Comparison of ENCODE assay signal across 20 mouse cellular contexts in genomic region chr7:127425911-127426310, GRCm38 (mm10). TPM values are rescaled to one million over a fixed set of nuclear protein-coding genes. Genes with fewer than 3 reads are reported as not detected.
A peak's percentile ranks its signal among the peaks of the same experiment; 100 is the strongest.
DNase-seq lines count a peak whose midpoint lies in the region; ATAC-seq and TF ChIP-seq lines count a peak whose summit lies in the region.
"Had no signal": no experiment of that assay in that cellular context is flagged by ENCODE, and none has a peak within 500 bp of the region (broad histone marks: within the 10 kb centered on the region; RNA-seq: fewer than 3 reads in every experiment).

No protein-coding gene starts in this region.

- peak; percentile 53 to 56 for DNase-seq in kidney, adult 8-10 months
- no peak for DNase-seq in testis, postnatal 14 days (ENCODE audit: low spot score)
- no peak for DNase-seq in forebrain, embryonic 10.5 days (ENCODE audit: extremely low spot score, low spot score)
- DNase-seq: adrenal gland, adult 8-10 months; adrenal gland, postnatal 36 days; cerebellum, adult 11 months; cerebellum, adult 8-10 months; cerebellum, postnatal 14 days; embryo, embryonic 11 days; gastrocnemius, postnatal 36 days had no signal

- H3K4me3 ChIP-seq in intestine, postnatal 0 days (ENCODE audit: low read depth, low read length), result no peak overlapping the region
- H3K4me3 ChIP-seq in intestine, embryonic 15.5 days (replicated peaks), result no peak overlapping the region
- no peak overlapping the region for H3K4me3 ChIP-seq in kidney, embryonic 15.5 days (replicated peaks)
- H3K4me3 ChIP-seq in testis, adult 2 months (ENCODE audit: control insufficient read depth, low read depth, low read length), result no peak overlapping the region; the same call in 1 of the 2 replicates
- H3K4me3 ChIP-seq in forebrain, embryonic 10.5 days, result no peak overlapping the region
- H3K4me3 ChIP-seq: embryonic facial prominence, embryonic 15.5 days; erythroblast, embryonic 14.5 days; forebrain, embryonic 15.5 days; heart, embryonic 15.5 days; hindbrain, embryonic 15.5 days had no signal

- peak overlapping the region; percentile 46; the same call in 1 of the 2 replicates for H3K27ac ChIP-seq in intestine, postnatal 0 days (ENCODE audit: low read depth, low read length)
- H3K27ac ChIP-seq in intestine, embryonic 15.5 days, result no peak overlapping the region
- no peak overlapping the region for H3K27ac ChIP-seq in kidney, embryonic 15.5 days
- H3K27ac ChIP-seq in testis, adult 2 months (ENCODE audit: control insufficient read depth, insufficient read depth, low read depth, low read length), result peak overlapping the region; percentile 8; the same call in 1 of the 2 replicates
- no peak overlapping the region for H3K27ac ChIP-seq in forebrain, embryonic 10.5 days
- H3K27ac ChIP-seq: embryonic facial prominence, embryonic 15.5 days; forebrain, embryonic 15.5 days; hindbrain, embryonic 15.5 days had no signal

- 67% methylated on average over 2 of the region's 2 CpGs for WGBS in intestine, postnatal 0 days
- WGBS in intestine, embryonic 15.5 days, result 68% methylated on average over 2 of the region's 2 CpGs
- 88% methylated on average over 2 of the region's 2 CpGs for WGBS in kidney, embryonic 15.5 days
- WGBS in forebrain, embryonic 10.5 days, result 88% methylated on average over 2 of the region's 2 CpGs

- peaks cover 5% of the 10 kb centered on the region; the same call in 1 of the 2 replicates for H3K4me1 ChIP-seq in intestine, postnatal 0 days (replicated peaks; ENCODE audit: control insufficient read depth, insufficient read depth, low read length)
- H3K4me1 ChIP-seq in intestine, embryonic 15.5 days (replicated peaks), result peaks cover 8% of the 10 kb centered on the region
- peaks cover 12% of the 10 kb centered on the region for H3K4me1 ChIP-seq in kidney, embryonic 15.5 days
- H3K4me1 ChIP-seq in testis, adult 2 months (ENCODE audit: control insufficient read depth, insufficient read depth, low read length), result peaks cover 12% of the 10 kb centered on the region
- peaks cover 17% of the 10 kb centered on the region for H3K4me1 ChIP-seq in forebrain, embryonic 10.5 days

- no peak for TF ChIP-seq CTCF in intestine, postnatal 0 days (IDR thresholded peaks at IDR 0.05; ENCODE audit: low read depth)
- no peak for TF ChIP-seq CTCF in testis, adult 2 months (IDR thresholded peaks at IDR 0.05; ENCODE audit: control insufficient read depth, insufficient read depth, insufficient replicate concordance, low read depth, low read length)

- TF ChIP-seq POLR2A in testis, adult 2 months (IDR thresholded peaks at IDR 0.05; ENCODE audit: control insufficient read depth, low read depth, low read length), result no peak

- no peak overlapping the region for H3K9ac ChIP-seq in intestine, postnatal 0 days (ENCODE audit: low read depth, low read length)
- no peak overlapping the region for H3K9ac ChIP-seq in intestine, embryonic 15.5 days
- no peak overlapping the region for H3K9ac ChIP-seq in kidney, embryonic 15.5 days
- H3K9ac ChIP-seq: embryonic facial prominence, embryonic 15.5 days; forebrain, embryonic 15.5 days; heart, embryonic 15.5 days; hindbrain, embryonic 15.5 days had no signal

- no peak overlapping the region for H3K4me2 ChIP-seq in intestine, postnatal 0 days (replicated peaks; ENCODE audit: low read depth)
- H3K4me2 ChIP-seq in intestine, embryonic 15.5 days (replicated peaks), result no peak overlapping the region
- H3K4me2 ChIP-seq in kidney, embryonic 15.5 days, result no peak overlapping the region
- H3K4me2 ChIP-seq: embryonic facial prominence, embryonic 15.5 days; forebrain, embryonic 15.5 days; heart, embryonic 11.5 days; heart, embryonic 15.5 days; hindbrain, embryonic 15.5 days had no signal

- H3K27me3 ChIP-seq in intestine, postnatal 0 days (replicated peaks; ENCODE audit: control insufficient read depth, insufficient read depth, low read length), result no peaks in the 10 kb centered on the region
- 0 out of 2 replicates have a peak, but pooled peaks cover 6% of the 10 kb centered on the region for H3K27me3 ChIP-seq in intestine, embryonic 15.5 days (replicated peaks)
- peaks cover 14% of the 10 kb centered on the region for H3K27me3 ChIP-seq in kidney, embryonic 15.5 days
- H3K27me3 ChIP-seq in testis, adult 2 months (ENCODE audit: control insufficient read depth, insufficient read depth, low read length), result no peaks in the 10 kb centered on the region
- peaks cover 20% of the 10 kb centered on the region for H3K27me3 ChIP-seq in forebrain, embryonic 10.5 days (ENCODE audit: poor library complexity, severe bottlenecking)

- no peaks in the 10 kb centered on the region for H3K36me3 ChIP-seq in intestine, postnatal 0 days (ENCODE audit: control insufficient read depth, insufficient read depth)
- no peaks in the 10 kb centered on the region for H3K36me3 ChIP-seq in intestine, embryonic 15.5 days
- H3K36me3 ChIP-seq in kidney, embryonic 15.5 days, result no peaks in the 10 kb centered on the region
- H3K36me3 ChIP-seq in testis, adult 2 months (ENCODE audit: control insufficient read depth, insufficient read depth, low read length), result no peaks in the 10 kb centered on the region
- no peaks in the 10 kb centered on the region for H3K36me3 ChIP-seq in forebrain, embryonic 10.5 days (replicated peaks)
- H3K36me3 ChIP-seq: embryonic facial prominence, embryonic 15.5 days; forebrain, embryonic 15.5 days; heart, embryonic 15.5 days; hindbrain, embryonic 15.5 days had no signal

- no peaks in the 10 kb centered on the region for H3K9me3 ChIP-seq in intestine, postnatal 0 days (ENCODE audit: control insufficient read depth)
- no peaks in the 10 kb centered on the region for H3K9me3 ChIP-seq in intestine, embryonic 15.5 days
- H3K9me3 ChIP-seq in kidney, embryonic 15.5 days (replicated peaks), result no peaks in the 10 kb centered on the region
- H3K9me3 ChIP-seq in forebrain, embryonic 10.5 days, result no peaks in the 10 kb centered on the region
- H3K9me3 ChIP-seq: embryonic facial prominence, embryonic 15.5 days; forebrain, embryonic 15.5 days; heart, embryonic 15.5 days; hindbrain, embryonic 15.5 days had no signal

- ATAC-seq in intestine, postnatal 0 days, result peak; percentile 26; the same call in 1 of the 2 replicates
- ATAC-seq in intestine, embryonic 15.5 days, result no peak
- no peak for ATAC-seq in kidney, embryonic 15.5 days (replicated peaks; ENCODE audit: low FRiP score)
- ATAC-seq: forebrain, embryonic 15.5 days had no signal

RNA-seq across cellular contexts. Expression of gene Zfp688, which starts 4.0 kb away (rescaled TPM):
- 18.6 and 22.0 TPM in 2 replicates for polyA plus RNA-seq in intestine, postnatal 0 days (2015; fragmentation: Nextera tagmentation; extraction: Ambion mirVana)
- 22.6 and 24.8 TPM in 2 replicates for polyA plus RNA-seq in intestine, embryonic 15.5 days (2015; fragmentation: Nextera tagmentation; extraction: Ambion mirVana)
- polyA plus RNA-seq in kidney, embryonic 15.5 days (2015; fragmentation: Nextera tagmentation; extraction: Ambion mirVana), result 24.5 and 27.1 TPM in 2 replicates
- polyA plus RNA-seq in testis, adult 2 months (2012; rRNA removed), result 18.6 and 30.1 TPM in 2 replicates
- 33.9 and 35.0 TPM in 2 replicates for polyA plus RNA-seq in forebrain, embryonic 10.5 days (2016; fragmentation: Nextera tagmentation; extraction: Ambion mirVana)

RNA-seq across cellular contexts. Expression of gene Zfp764, which starts 19.3 kb away (rescaled TPM):
- 4.8 and 5.2 TPM in 2 replicates for polyA plus RNA-seq in intestine, postnatal 0 days (2015; fragmentation: Nextera tagmentation; extraction: Ambion mirVana)
- polyA plus RNA-seq in intestine, embryonic 15.5 days (2015; fragmentation: Nextera tagmentation; extraction: Ambion mirVana), result 7.5 and 8.3 TPM in 2 replicates
- polyA plus RNA-seq in kidney, embryonic 15.5 days (2015; fragmentation: Nextera tagmentation; extraction: Ambion mirVana), result 7.6 and 8.0 TPM in 2 replicates
- polyA plus RNA-seq in testis, adult 2 months (2012; rRNA removed), result 0.30 and 0.31 TPM in 2 replicates
- 5.8 and 6.1 TPM in 2 replicates for polyA plus RNA-seq in forebrain, embryonic 10.5 days (2016; fragmentation: Nextera tagmentation; extraction: Ambion mirVana)
- polyA plus RNA-seq: erythroblast, embryonic 14.5 days had no signal

RNA-seq across cellular contexts. Expression of gene Zfp689, which starts 23.0 kb away (rescaled TPM):
- 2.2 and 2.6 TPM in 2 replicates for polyA plus RNA-seq in intestine, postnatal 0 days (2015; fragmentation: Nextera tagmentation; extraction: Ambion mirVana)
- polyA plus RNA-seq in intestine, embryonic 15.5 days (2015; fragmentation: Nextera tagmentation; extraction: Ambion mirVana), result 5.6 and 5.9 TPM in 2 replicates
- 8.1 and 8.9 TPM in 2 replicates for polyA plus RNA-seq in kidney, embryonic 15.5 days (2015; fragmentation: Nextera tagmentation; extraction: Ambion mirVana)
- polyA plus RNA-seq in testis, adult 2 months (2012; rRNA removed), result 11.2 and 12.7 TPM in 2 replicates
- 14.4 and 15.4 TPM in 2 replicates for polyA plus RNA-seq in forebrain, embryonic 10.5 days (2016; fragmentation: Nextera tagmentation; extraction: Ambion mirVana)

RNA-seq across cellular contexts. Expression of gene E430018J23Rik, which starts 32.5 kb away (rescaled TPM):
- polyA plus RNA-seq in intestine, postnatal 0 days (2015; fragmentation: Nextera tagmentation; extraction: Ambion mirVana), result 6.8 and 8.0 TPM in 2 replicates
- polyA plus RNA-seq in intestine, embryonic 15.5 days (2015; fragmentation: Nextera tagmentation; extraction: Ambion mirVana), result 8.0 and 9.3 TPM in 2 replicates
- polyA plus RNA-seq in kidney, embryonic 15.5 days (2015; fragmentation: Nextera tagmentation; extraction: Ambion mirVana), result 7.1 and 8.0 TPM in 2 replicates
- 6.2 and 6.7 TPM in 2 replicates for polyA plus RNA-seq in testis, adult 2 months (2012; rRNA removed)
- 4.2 and 4.8 TPM in 2 replicates for polyA plus RNA-seq in forebrain, embryonic 10.5 days (2016; fragmentation: Nextera tagmentation; extraction: Ambion mirVana)
- polyA plus RNA-seq: erythroblast, embryonic 14.5 days had no signal

RNA-seq across cellular contexts. Expression of gene Prr14, which starts 33.5 kb away (rescaled TPM):
- 31.5 and 33.9 TPM in 2 replicates for polyA plus RNA-seq in intestine, postnatal 0 days (2015; fragmentation: Nextera tagmentation; extraction: Ambion mirVana)
- 36.0 and 37.4 TPM in 2 replicates for polyA plus RNA-seq in intestine, embryonic 15.5 days (2015; fragmentation: Nextera tagmentation; extraction: Ambion mirVana)
- polyA plus RNA-seq in kidney, embryonic 15.5 days (2015; fragmentation: Nextera tagmentation; extraction: Ambion mirVana), result 36.0 and 47.4 TPM in 2 replicates
- polyA plus RNA-seq in testis, adult 2 months (2012; rRNA removed), result 55.4 and 58.4 TPM in 2 replicates
- polyA plus RNA-seq in forebrain, embryonic 10.5 days (2016; fragmentation: Nextera tagmentation; extraction: Ambion mirVana), result 47.3 and 50.9 TPM in 2 replicates

Comparison
In these comparisons a context has a peak if more than half of its experiments do, and no peak if none do; other contexts are left out.
1. H3K27ac ChIP-seq: peak in intestine, postnatal 0 days (single experiment) and testis, adult 2 months (single experiment); none in intestine, embryonic 15.5 days (single experiment), kidney, embryonic 15.5 days (single experiment) and forebrain, embryonic 10.5 days (single experiment).
2. DNase-seq: peak in kidney, adult 8-10 months (2 of 2); none in testis, postnatal 14 days (single experiment) and forebrain, embryonic 10.5 days (single experiment).